Mouse (Mus musculus) gastrocnemius, adult 2 months (tissue): Measurements from ENCODE around the gene Hnrnph2. TPM values are rescaled to one million over a fixed set of nuclear protein-coding genes. Genes with fewer than 3 reads are reported as not detected.

Experiments used
- DNase-seq: peaks from one replicate; pipeline ENCODE4 v3.0.0; 2022
- H3K27ac ChIP-seq: fragments of 200-600 bp; 2 replicates; pipeline ENCODE4 v1.8.1; 2022; ENCODE audit warnings: mild to moderate bottlenecking
- H3K4me3 ChIP-seq: fragments of 200-600 bp; 2 replicates; pipeline ENCODE4 v1.8.1; 2022; ENCODE audit warnings: mild to moderate bottlenecking, moderate library complexity
- CTCF ChIP-seq: fragments of 200-600 bp; IDR thresholded peaks from 2 replicates; pipeline ENCODE4 v1.8.1; 2022; ENCODE audit warnings: antibody characterized with exemption, mild to moderate bottlenecking, moderate library complexity
- intact Hi-C: fragments of 180-260 bp; cut with DNase I; formaldehyde crosslinking; loops from one replicate; pipeline ENCODE4 v1.15.1; 2025
- long read RNA-seq, 2 experiments: library from polyadenylated mRNA; stranded (forward); transcript quantifications; one replicate each; pipeline ENCODE4 v2.0.0; 2021
- total RNA-seq, 2 experiments: library from RNA; stranded (reverse); gene quantifications; 2 replicates each; pipeline ENCODE4 v1.2.3; 2021

The Hnrnph2 gene
- 10 to 100 TPM; 51.6 to 52.9 TPM for total RNA-seq
- long read RNA-seq, experiment 1, transcript Hnrnph2-202 (4 exons, 2,364 nt) = minor isoform, 27 of 97 reads
- long read RNA-seq, experiment 1, transcript Hnrnph2-203 (3 exons, 2,426 nt) = major isoform, 64 of 97 reads
- long read RNA-seq, experiment 1, partial matches to known transcripts = 5 of 97 reads
- long read RNA-seq, experiment 1, other reads (novel, unspliced or antisense) = 0 of 97 reads
- long read RNA-seq, experiment 2, transcript Hnrnph2-203 (3 exons, 2,426 nt) = major isoform, 67 of 105 reads
- long read RNA-seq, experiment 2, transcript Hnrnph2-202 (4 exons, 2,364 nt) = minor isoform, 34 of 105 reads
- long read RNA-seq, experiment 2, partial matches to known transcripts = 3 of 105 reads
- long read RNA-seq, experiment 2, other reads (novel, unspliced or antisense) = 0 of 105 reads

DNA sequence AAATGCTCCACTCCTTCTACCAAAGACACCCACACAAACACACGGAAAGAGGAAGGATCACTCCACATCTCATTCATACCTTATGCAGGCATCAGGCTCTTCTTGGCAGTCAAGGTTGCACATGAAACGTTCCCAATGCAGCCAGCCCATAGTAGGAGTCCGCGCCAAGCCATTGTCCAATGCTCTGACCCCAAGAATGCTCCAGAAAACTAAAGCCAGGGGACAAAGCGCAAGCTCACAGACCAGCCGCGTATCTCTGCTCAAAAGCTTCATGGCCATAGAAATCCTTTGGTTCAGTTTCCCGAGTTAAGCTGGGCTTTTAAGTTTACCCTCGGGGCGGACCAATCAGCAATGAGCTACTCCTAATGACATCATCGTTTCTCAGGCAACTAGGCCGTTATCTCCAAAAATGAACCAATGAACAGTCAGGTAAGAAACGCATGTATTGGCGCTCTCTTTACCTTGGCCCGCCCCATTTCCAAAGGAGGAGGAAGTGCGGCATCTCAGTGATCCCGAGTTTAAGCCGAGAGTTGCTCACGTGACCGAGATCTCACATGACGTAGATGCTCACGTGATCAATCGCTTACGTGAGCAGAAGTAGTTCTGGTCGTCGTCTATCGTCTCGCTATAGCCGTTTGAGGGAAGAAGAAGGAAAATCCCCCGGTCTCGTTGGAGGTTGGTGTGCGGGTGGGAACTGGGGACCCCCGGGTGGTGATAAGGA is at the start of gene Hnrnph2, which contains the start of gene Gla:
TSS of gene Hnrnph2 (plus strand) at position 521 of the 721 bp plus-strand sequence.
TSS of gene Gla (minus strand) at position 467 of the 721 bp plus-strand sequence.
- peak within 1 kb of the TSS; percentile 97 for H3K27ac ChIP-seq
- peak; percentile 91 for DNase-seq
- H3K4me3 ChIP-seq = peak within 1 kb of the TSS; percentile 75
- no peak for TF ChIP-seq CTCF
- intact Hi-C loops = loop anchor here (2.0 to 10.0 kb wide), 3 partner anchors 16 to 314 kb away; partner anchors contain the start of gene Rpl36a

DNA sequence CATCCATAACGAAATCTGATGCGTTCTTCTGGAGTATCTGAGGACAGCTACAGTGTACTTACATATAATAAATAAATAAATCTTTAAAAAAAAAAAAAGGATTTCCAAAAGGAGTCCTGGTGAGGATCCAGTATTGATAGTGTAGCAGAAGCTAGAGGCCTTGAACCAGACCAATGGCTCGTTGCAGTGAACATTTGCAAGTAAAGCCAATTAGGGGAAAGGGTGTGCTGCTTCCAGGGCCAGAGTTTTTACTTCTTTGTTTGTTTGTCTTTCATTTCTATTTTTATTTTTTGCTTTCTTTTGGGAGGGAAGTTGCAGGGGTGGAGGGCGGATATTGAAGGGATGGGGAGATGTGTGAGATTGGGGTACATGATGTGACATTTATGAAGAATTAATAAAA is 47.7 kb upstream of the Hnrnph2 start:
- no peak for TF ChIP-seq CTCF
- intact Hi-C loops = no loop called here
- no peak overlapping the region for H3K4me3 ChIP-seq
- H3K27ac ChIP-seq = no peak overlapping the region
- DNase-seq = no peak

DNA sequence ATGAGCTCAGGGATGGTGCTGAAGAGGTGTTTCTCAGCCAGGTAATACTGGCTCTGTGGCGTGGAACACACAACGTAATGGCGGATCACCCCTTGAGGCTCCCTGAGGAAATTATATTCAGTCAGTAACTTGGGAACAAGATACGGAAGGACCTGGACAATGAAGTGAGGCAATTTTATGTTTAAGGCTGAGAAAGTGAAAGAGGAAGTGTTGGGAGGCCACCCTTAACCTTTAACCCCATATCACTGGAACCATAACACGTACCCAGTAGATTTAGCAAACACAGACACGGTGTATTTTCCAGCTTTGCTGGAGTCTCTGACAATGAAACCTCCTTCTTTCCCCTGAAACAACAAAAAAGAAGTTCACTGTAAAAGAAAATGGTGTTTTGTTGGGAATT is 46.6 kb upstream of the Hnrnph2 start:
- DNase-seq = no peak
- intact Hi-C loops = no loop called here
- no peak for TF ChIP-seq CTCF
- Histone ChIP-seq H3K27ac (no peak overlapping the region), H3K4me3 (no peak overlapping the region)

DNA sequence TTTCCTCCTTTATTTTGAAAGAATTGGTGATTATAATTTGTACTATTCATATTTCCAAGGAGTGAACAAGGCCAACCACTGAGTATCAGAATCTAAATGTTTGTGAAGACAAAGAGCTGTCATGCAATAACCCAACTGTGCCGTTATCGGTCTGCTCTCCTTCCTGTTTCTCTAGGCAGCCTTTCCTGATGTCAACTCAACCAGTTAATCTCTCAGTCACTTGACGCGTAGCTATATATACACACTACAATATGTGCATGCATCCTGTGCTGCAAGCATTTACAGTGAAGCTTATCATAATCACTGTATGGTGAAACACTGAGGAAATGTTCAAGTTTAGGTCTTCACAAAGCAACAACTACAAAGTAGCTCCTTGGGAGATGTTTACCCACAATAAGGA is 36.7 kb upstream of the Hnrnph2 start:
- DNase-seq = no peak
- intact Hi-C loops = no loop called here
- TF ChIP-seq CTCF = no peak
- Histone ChIP-seq H3K27ac (no peak overlapping the region), H3K4me3 (no peak overlapping the region)

DNA sequence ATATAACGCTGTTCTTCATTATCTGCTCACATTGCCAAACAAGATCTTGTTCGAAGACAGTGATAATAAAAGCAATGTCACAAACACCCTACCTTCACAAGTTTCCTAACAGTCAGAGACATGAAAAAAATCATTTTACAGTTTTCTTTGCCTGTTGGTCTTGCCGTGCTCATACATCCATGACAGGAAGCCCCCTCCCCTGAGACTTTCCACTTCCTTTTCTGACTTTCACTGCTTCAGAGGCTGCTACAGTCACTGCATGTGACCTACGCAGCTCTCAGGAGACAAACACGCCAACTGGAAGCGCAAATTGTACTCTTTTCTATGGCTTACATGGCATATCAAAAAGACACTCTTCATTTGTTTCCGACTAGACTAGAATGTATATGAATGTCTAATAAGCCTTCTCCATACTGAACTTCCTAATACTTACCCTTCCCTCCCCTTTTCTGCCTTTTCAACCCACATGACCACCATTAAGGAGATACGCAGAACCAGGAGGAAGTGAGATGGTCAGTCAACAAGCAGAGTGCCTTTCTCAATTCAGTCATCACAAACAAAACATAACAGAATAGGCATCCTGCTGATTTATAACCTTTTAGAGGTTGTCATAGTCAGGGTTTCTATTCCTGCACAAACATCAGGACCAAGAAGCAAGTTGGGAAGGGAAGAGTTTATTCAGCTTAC is 34.3 kb upstream of the Hnrnph2 start:
- intact Hi-C loops = no loop called here
- TF ChIP-seq CTCF = no peak
- Histone ChIP-seq H3K27ac (no peak overlapping the region), H3K4me3 (no peak overlapping the region)
- no peak for DNase-seq

DNA sequence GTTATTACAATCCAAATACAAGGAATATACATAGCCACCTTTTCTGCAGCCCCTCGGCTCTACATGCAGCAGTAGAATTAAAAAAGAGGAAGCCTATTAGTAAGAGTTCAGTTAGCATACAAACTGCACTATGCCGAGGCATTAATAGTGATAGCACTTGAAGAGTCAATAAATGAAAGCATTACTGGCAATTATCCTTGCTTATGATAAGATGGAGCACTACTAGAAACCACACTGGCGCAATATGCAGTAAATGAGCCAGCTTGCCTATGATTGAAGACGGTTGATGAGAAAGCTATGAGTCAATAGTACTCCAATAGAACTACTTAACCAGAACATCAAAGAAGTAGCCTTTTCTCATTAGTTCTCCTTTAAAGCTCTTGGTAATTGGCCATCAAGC is 23.1 kb upstream of the Hnrnph2 start:
- no peak overlapping the region for H3K4me3 ChIP-seq
- intact Hi-C loops = no loop called here
- no peak overlapping the region for H3K27ac ChIP-seq
- no peak for TF ChIP-seq CTCF
- no peak for DNase-seq

DNA sequence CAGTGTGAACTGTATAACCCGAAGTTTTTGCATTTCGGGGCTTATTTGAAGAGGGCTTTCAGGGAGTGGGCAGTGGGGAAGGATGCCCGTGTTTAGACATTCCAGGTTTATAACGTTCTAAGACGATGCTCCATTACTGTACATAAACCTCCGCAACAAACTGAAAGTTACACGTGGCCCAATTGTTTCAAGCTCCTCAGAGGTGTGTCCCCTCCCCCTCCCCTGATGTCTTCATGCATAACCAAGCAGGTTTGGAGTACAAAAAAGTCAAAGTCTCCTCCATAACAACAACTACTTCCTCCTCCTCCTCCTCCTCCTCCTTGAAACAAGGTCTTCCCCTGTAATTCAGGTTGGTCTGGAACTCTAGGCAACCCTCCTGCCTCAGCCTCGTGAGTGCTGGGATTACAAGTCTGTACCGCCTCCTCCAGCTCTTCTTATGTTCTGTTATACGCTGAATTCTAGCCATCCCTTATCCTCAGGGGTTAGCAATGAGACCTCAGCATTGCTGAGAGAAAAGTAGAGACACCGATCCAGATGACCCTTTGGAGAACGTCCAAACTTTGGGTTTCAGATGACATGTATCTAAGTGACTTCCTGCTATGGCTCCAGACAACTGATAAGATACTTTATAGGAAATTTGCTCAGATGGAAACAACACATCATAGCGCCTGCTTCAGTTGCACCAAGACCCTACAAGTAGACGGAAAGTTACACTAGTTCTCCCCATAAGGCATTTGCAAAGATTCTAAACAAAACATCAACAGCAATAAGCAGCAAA is 20.3 kb upstream of the Hnrnph2 start:
- Histone ChIP-seq H3K4me3 (no peak overlapping the region), H3K27ac (no peak overlapping the region)
- intact Hi-C loops = loop anchor here (10.0 kb wide), 1 partner anchor 424 kb away; the partner anchor contains the start of gene Zmat1
- TF ChIP-seq CTCF = no peak
- no peak for DNase-seq

DNA sequence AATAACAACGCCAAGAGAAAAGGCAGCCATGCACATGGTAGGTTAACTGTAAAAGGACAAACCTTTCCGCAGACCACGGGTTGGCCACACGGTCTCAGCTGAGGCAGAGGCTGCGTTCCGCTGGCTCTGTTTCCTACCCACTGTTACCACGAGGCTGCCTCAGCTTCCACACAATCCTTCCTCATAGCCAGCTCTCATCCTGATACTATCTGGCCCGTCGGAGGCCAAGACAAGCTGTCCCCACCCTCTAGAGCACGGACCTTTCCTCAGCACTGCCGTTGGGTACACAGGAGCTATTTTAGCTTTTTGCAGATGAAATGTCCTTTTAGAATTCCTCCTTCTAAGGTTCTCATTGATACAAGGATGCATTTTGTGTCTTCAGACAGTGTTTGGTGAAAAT is 18.7 kb upstream of the Hnrnph2 start:
- intact Hi-C loops = loop anchor here (10.0 kb wide), 1 partner anchor 423 kb away; the partner anchor contains the start of gene Zmat1
- no peak for TF ChIP-seq CTCF
- Histone ChIP-seq H3K27ac (no peak overlapping the region), H3K4me3 (peak overlapping the region; percentile 30)
- no peak for DNase-seq

DNA sequence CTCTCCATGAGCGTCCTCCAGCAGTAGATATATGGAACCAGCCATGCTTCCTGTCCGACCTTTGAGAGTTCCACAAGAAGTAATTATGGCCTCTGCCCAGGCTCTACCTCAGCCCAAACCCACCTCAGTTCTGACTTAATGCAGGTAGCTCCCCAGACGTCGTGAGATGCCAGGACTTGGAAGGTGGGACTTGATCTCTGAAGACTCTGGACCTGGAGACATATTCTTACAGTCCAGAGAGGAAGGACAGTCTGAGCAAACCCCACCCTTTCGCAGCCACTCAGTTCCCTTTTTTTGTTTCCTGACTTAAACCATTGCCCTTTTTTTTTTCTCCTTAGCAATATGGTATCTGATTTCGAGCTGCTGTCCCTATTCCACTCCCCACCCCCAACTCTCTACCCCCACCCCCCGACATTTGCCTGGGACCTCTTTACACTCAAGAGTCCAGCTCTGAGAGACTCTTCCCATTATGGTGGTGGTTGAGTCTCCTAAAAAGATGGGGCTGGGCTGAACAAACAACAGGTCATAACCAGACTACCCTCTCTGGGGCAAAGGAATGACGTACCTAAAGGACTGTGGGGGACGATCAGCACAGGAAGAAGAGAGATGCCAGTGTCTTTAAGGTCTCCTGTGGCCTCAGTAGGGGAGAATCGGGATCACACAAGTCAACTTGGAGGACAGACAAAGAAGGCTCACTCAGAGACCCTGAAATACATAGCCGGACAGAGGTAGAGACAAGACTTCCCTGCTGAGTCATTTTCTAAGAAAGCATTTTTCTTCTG is 17.9 kb upstream of the Hnrnph2 start, which contains the start of gene Btk:
TSS of gene Btk (minus strand) at position 683 of the 782 bp plus-strand sequence.
- intact Hi-C loops = loop anchor here (10.0 kb wide), 1 partner anchor 422 kb away; the partner anchor contains the start of gene Zmat1
- peak within 1 kb of the TSS; percentile 30 for H3K4me3 ChIP-seq
- no peak for DNase-seq
- no peak for TF ChIP-seq CTCF
- H3K27ac ChIP-seq = no peak within 1 kb of the TSS

DNA sequence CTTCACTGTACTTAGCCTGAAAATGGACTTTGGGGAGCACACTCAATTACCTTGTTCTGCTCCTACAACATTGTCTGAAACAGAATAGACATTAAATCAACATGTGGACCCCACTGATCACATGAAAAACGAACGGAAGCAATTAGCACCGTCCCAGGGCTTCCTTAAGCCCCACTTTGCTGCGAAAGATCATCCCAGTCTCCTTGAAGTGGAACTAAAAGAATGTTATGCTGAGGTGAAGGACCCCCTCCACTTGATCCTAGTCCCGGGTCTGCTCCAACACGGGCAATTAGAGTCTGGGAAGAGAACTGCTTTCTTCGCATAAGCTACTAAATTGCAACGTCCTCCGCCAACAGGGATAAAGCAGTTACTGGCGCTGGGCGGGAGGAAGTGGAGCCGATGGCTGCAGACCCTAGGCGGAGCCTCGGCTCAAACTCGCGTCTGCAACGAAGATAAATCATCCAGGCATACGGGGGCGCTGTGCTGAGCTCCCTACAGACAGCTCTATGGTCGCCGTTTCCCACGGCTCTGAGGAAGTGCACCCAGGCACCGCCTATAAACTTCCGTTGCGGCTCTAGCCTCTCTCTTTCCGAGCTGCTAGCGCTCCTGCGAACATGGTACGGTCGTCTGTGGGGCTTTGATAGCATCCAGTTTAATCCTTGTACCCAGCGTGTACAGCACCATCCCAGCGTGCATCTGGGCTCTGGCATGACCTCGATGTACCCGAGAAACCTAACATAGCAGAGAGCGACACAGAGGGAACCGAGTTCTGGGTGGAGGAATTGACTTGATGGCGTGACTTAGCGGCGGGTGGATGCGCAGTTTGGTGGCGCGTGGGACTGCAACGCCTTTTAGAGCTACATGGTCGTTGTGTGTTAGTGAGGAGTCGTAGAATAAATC is 15.6 kb upstream of the Hnrnph2 start, which contains the start of gene Rpl36a:
TSS of gene Rpl36a (plus strand) at position 552 of the 900 bp plus-strand sequence.
- Histone ChIP-seq H3K27ac (peak within 1 kb of the TSS; percentile 75), H3K4me3 (peak within 1 kb of the TSS; percentile 80)
- peak; percentile 76 for TF ChIP-seq CTCF
- DNase-seq = peak; percentile 90
- intact Hi-C loops = loop anchor here (2.0 to 10.0 kb wide), 3 partner anchors 15 to 419 kb away; partner anchors contain the start of genes Gla, Hnrnph2, Timm8a1 and Zmat1
